Mouse (Mus musculus): ENCODE results near the gene Pde7b. TPM values are rescaled to one million over a fixed set of nuclear protein-coding genes. Genes with fewer than 3 reads are reported as not detected.

The Pde7b gene
- polyA plus RNA-seq, 2 experiments, result 7.0 to 8.8 TPM

DNA sequence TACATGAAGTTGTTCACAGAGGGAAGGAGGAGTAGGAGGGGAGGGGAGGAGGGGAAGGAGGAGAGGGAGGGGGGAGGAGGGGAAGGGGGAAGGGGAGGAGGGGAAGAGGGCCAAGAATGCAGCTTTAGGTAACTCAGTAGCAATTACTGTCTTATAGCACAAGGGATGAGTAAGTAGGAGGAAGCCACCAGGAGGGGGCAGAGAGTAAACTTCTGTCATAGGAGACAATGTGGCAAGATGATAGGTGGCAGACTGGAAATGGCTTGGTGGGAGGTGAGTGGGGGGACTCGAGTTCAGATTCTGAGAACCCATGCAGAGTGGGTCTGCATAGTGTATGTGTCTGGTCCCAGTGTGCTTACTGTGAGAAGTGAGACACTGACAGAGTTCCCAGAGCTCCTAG is 234.1 kb downstream of the Pde7b start:
- 50% methylated on average over 1 of the region's 1 CpGs for WGBS
- DNase-seq (ENCODE audit: low spot score) (no peak), ATAC-seq (ENCODE audit: low FRiP score, low read depth) (no peak)
- H3K4me3 ChIP-seq (replicated peaks; ENCODE audit: low read length), result no peak overlapping the region
- H3K9me3 ChIP-seq (ENCODE audit: control insufficient read depth, low read length), result no peaks in the 10 kb centered on the region
- no peak overlapping the region for H3K9ac ChIP-seq (ENCODE audit: low read depth, low read length, severe bottlenecking)
- no peak for TF ChIP-seq POLR2A (IDR thresholded peaks at IDR 0.05; ENCODE audit: borderline replicate concordance, extremely low read depth, insufficient read depth, insufficient read length)
- no peaks in the 10 kb centered on the region for H3K4me1 ChIP-seq (ENCODE audit: control insufficient read depth, insufficient read depth, low read length)
- H3K36me3 ChIP-seq (ENCODE audit: control insufficient read depth, insufficient read depth, low read length), result no peaks in the 10 kb centered on the region
- no peaks in the 10 kb centered on the region for H3K27me3 ChIP-seq (ENCODE audit: control insufficient read depth, insufficient read depth, low read length)
- H3K27ac ChIP-seq (replicated peaks; ENCODE audit: low read depth, low read length), result no peak overlapping the region
- no peak overlapping the region for H3K4me2 ChIP-seq (replicated peaks; ENCODE audit: low read depth, low read length, severe bottlenecking)

DNA sequence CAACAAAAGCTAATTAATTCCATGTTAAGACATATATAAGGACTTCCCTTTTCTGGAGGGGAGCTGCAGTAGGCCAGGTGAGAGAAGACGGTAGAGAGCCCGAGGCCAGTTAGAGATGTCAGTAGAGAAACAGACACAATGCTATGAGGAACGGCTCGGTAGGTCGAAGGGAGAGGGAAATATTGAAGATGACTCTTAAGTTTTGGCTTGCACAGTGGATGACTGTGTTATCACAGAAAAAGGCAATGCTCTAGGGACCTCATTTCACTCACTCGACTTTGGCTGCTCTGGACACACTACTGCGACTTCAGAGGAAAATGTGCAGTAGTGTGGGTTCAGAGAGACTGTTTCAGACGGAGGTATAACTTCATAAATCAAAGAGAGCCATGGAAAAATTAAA is 234.6 kb downstream of the Pde7b start:
- Histone ChIP-seq H3K4me2 (replicated peaks; ENCODE audit: low read depth, low read length, severe bottlenecking) (no peak overlapping the region), H3K36me3 (ENCODE audit: control insufficient read depth, insufficient read depth, low read length) (no peaks in the 10 kb centered on the region), H3K9ac (ENCODE audit: low read depth, low read length, severe bottlenecking) (no peak overlapping the region), H3K27me3 (ENCODE audit: control insufficient read depth, insufficient read depth, low read length) (no peaks in the 10 kb centered on the region), H3K27ac (replicated peaks; ENCODE audit: low read depth, low read length) (no peak overlapping the region), H3K4me3 (replicated peaks; ENCODE audit: low read length) (no peak overlapping the region), H3K9me3 (ENCODE audit: control insufficient read depth, low read length) (no peaks in the 10 kb centered on the region), H3K4me1 (ENCODE audit: control insufficient read depth, insufficient read depth, low read length) (no peaks in the 10 kb centered on the region)
- TF ChIP-seq POLR2A (IDR thresholded peaks at IDR 0.05; ENCODE audit: borderline replicate concordance, extremely low read depth, insufficient read depth, insufficient read length), result no peak
- 71% methylated on average over 8 of the region's 8 CpGs for WGBS
- ATAC-seq (ENCODE audit: low FRiP score, low read depth) (no peak), DNase-seq (ENCODE audit: low spot score) (no peak)

DNA sequence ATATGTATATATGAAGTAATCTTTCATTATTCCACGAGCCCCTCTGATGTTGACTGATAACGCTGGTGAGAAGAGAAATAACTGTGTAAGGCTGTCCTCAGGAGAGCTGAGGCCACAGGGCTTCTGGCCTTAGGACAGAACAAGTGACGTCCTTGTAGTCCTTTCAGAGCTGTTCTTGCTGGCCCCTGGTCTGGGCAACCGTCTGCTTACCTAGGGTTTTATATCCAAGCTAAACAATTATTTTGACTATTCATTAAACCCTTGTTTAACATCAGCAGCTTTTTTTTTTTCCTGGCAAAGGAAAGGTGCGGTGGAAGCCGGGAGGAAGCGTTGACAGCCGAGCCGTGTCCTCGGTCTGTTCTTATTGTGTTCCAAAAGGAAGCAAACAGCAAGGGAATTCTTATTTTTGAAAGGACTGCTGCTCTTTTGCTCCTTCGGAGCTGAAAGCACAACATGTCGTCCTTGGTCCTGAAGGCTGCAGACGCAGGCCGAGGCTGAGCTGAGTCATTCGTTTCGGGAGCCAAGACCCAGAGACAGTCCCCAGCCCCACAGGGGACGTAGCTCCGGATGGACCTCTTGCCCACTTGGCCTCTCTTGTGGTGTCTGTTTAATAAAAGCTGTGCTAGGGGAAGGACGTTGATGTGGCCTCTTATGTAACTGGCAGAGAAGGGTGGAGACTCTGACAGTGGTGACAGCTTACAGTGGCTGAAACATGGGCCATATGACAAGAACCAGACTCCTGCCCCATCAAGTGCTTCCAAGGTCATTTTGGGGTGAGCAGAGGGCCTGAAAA is 238.2 kb downstream of the Pde7b start:
- Histone ChIP-seq H3K9me3 (ENCODE audit: control insufficient read depth, low read length) (no peaks in the 10 kb centered on the region), H3K4me2 (replicated peaks; ENCODE audit: low read depth, low read length, severe bottlenecking) (no peak overlapping the region), H3K9ac (ENCODE audit: low read depth, low read length, severe bottlenecking) (no peak overlapping the region), H3K27me3 (ENCODE audit: control insufficient read depth, insufficient read depth, low read length) (no peaks in the 10 kb centered on the region), H3K4me1 (ENCODE audit: control insufficient read depth, insufficient read depth, low read length) (no peaks in the 10 kb centered on the region), H3K27ac (replicated peaks; ENCODE audit: low read depth, low read length) (no peak overlapping the region), H3K36me3 (ENCODE audit: control insufficient read depth, insufficient read depth, low read length) (no peaks in the 10 kb centered on the region), H3K4me3 (replicated peaks; ENCODE audit: low read length) (no peak overlapping the region)
- 68% methylated on average over 19 of the region's 19 CpGs for WGBS
- ATAC-seq (ENCODE audit: low FRiP score, low read depth) (no peak), DNase-seq (ENCODE audit: low spot score) (no peak)
- TF ChIP-seq POLR2A (IDR thresholded peaks at IDR 0.05; ENCODE audit: borderline replicate concordance, extremely low read depth, insufficient read depth, insufficient read length), result no peak

DNA sequence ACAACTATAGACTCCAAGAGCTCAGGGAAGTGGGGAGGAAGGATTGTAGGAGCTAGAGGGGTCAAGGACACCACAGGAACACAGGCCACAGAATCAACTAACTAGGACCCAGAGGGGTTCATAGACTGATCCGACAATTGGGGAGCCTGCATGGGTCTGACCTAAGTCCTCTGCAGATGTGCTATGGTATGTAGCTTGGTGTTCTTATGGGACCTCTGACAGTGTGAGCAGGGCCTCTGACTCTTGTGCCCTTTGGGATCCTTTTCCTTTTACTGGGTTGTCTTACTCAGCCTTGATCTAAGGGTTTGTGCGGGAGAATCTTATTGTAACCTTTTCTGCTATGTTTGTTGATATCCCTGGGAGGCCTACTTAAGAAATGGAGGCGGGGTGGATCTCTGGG is 239.1 kb downstream of the Pde7b start:
- no peak for DNase-seq (ENCODE audit: low spot score)
- WGBS, result 85% methylated on average over 3 of the region's 3 CpGs
- H3K36me3 ChIP-seq (ENCODE audit: control insufficient read depth, insufficient read depth, low read length), result no peaks in the 10 kb centered on the region
- H3K9ac ChIP-seq (ENCODE audit: low read depth, low read length, severe bottlenecking), result no peak overlapping the region
- H3K4me1 ChIP-seq (ENCODE audit: control insufficient read depth, insufficient read depth, low read length), result no peaks in the 10 kb centered on the region
- H3K4me3 ChIP-seq (replicated peaks; ENCODE audit: low read length), result no peak overlapping the region
- TF ChIP-seq POLR2A (IDR thresholded peaks at IDR 0.05; ENCODE audit: borderline replicate concordance, extremely low read depth, insufficient read depth, insufficient read length), result no peak
- H3K9me3 ChIP-seq (ENCODE audit: control insufficient read depth, low read length), result no peaks in the 10 kb centered on the region
- no peak for ATAC-seq (ENCODE audit: low FRiP score, low read depth)
- no peak overlapping the region for H3K27ac ChIP-seq (replicated peaks; ENCODE audit: low read depth, low read length)
- no peaks in the 10 kb centered on the region for H3K27me3 ChIP-seq (ENCODE audit: control insufficient read depth, insufficient read depth, low read length)
- H3K4me2 ChIP-seq (replicated peaks; ENCODE audit: low read depth, low read length, severe bottlenecking), result no peak overlapping the region

DNA sequence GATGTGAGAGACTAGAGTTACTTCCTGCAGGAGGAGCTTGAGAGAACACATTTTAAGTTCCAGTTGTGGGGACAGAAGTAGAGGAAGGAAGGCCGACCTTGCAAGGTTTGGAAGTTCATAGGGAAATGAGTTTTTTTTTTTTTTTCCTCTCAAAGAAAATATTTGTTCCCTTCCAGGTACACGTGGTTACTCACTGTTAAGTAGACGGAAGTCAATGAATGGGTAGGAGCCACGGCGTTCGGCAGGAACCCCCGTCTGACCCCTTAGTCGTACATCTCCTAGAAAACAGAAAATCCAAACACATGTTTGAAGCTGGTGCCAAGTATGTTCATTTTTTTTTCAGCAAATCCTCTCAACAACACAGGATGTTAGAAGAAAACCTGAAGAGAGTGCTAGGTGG is 245.4 kb downstream of the Pde7b start:
- DNase-seq (ENCODE audit: low spot score) (no peak), ATAC-seq (ENCODE audit: low FRiP score, low read depth) (no peak)
- no peaks in the 10 kb centered on the region for H3K27me3 ChIP-seq (ENCODE audit: control insufficient read depth, insufficient read depth, low read length)
- 61% methylated on average over 8 of the region's 8 CpGs for WGBS
- TF ChIP-seq POLR2A (IDR thresholded peaks at IDR 0.05; ENCODE audit: borderline replicate concordance, extremely low read depth, insufficient read depth, insufficient read length), result no peak
- H3K4me3 ChIP-seq (replicated peaks; ENCODE audit: low read length), result no peak overlapping the region
- H3K36me3 ChIP-seq (ENCODE audit: control insufficient read depth, insufficient read depth, low read length), result no peaks in the 10 kb centered on the region
- no peaks in the 10 kb centered on the region for H3K9me3 ChIP-seq (ENCODE audit: control insufficient read depth, low read length)
- 0 out of 2 replicates have a peak overlapping the region, but pooled peaks have one; percentile 33 for H3K27ac ChIP-seq (replicated peaks; ENCODE audit: low read depth, low read length)
- no peak overlapping the region for H3K9ac ChIP-seq (ENCODE audit: low read depth, low read length, severe bottlenecking)
- H3K4me2 ChIP-seq (replicated peaks; ENCODE audit: low read depth, low read length, severe bottlenecking), result no peak overlapping the region
- H3K4me1 ChIP-seq (ENCODE audit: control insufficient read depth, insufficient read depth, low read length), result no peaks in the 10 kb centered on the region
